Mouse (Mus musculus): ENCODE data around the gene Tcstv3. TPM values are rescaled to one million over a fixed set of nuclear protein-coding genes. Genes with fewer than 3 reads are reported as not detected.

The Tcstv3 gene
- polyA plus RNA-seq, 1 experiment from 2014 or later, result not detected

Other genes starting within 250 kb of the Tcstv3 start
- gene Gm20767, start 176.6 kb upstream of the Tcstv3 start, polyA plus RNA-seq (2015; fragmentation: Nextera tagmentation; extraction: Ambion mirVana), result not detected in 2 replicates
- not detected in 2 replicates for gene Gm21818, start 144.4 kb upstream of the Tcstv3 start, polyA plus RNA-seq (2015; fragmentation: Nextera tagmentation; extraction: Ambion mirVana)
- not detected in 2 replicates for gene Gm21762, start 100.9 kb upstream of the Tcstv3 start, polyA plus RNA-seq (2015; fragmentation: Nextera tagmentation; extraction: Ambion mirVana)
- gene Gm21731, start 77.8 kb upstream of the Tcstv3 start, polyA plus RNA-seq (2015; fragmentation: Nextera tagmentation; extraction: Ambion mirVana), result not detected in 2 replicates
- not detected in 2 replicates for gene AF067061, start 53.8 kb upstream of the Tcstv3 start, polyA plus RNA-seq (2015; fragmentation: Nextera tagmentation; extraction: Ambion mirVana)
- gene BC147527, start 16.5 kb upstream of the Tcstv3 start, polyA plus RNA-seq (2015; fragmentation: Nextera tagmentation; extraction: Ambion mirVana), result 0.16 and 0.63 TPM in 2 replicates